Mouse (Mus musculus) CH12.LX (cell line): ENCODE measurements at regions not wholly inside any gene's neighbourhood (a gene's known extent, or its start where the extent isn't known, plus 50 kb on each side); places are given as distances from the start of the nearest gene placed in this dataset.

ENCODE experiments used
- DNase-seq: peaks from one replicate; pipeline ENCODE4 v3.0.0-alpha.2; 2013; ENCODE audit errors: extremely low read depth
- H3K27ac ChIP-seq: 2 replicates; pipeline ENCODE4 v1.5.1; 2012; ENCODE audit warnings: low read depth, mild to moderate bottlenecking, control low read depth, moderate library complexity; ENCODE audit not compliant: insufficient read depth
- H3K27me3 ChIP-seq: replicated peaks from 2 replicates; pipeline ENCODE3; 2012; ENCODE audit warnings: inconsistent platforms
- H3K36me3 ChIP-seq, 2 experiments: replicated peaks in 1 of 2; 2 replicates each; pipeline versions ENCODE3 to v1.6.1; 2012; ENCODE audit warnings: inconsistent platforms in 1 of 2, low read length in 1 of 2, mild to moderate bottlenecking in 1 of 2, mixed read lengths in 1 of 2, moderate library complexity in 1 of 2; ENCODE audit not compliant: control insufficient read depth in 1 of 2, insufficient read depth in 1 of 2
- H3K4me1 ChIP-seq, 2 experiments: 2 replicates each; pipeline ENCODE4 v1.6.1; 2012; ENCODE audit warnings: inconsistent platforms in 1 of 2, moderate library complexity in 1 of 2; ENCODE audit not compliant: insufficient read depth in 2 of 2, control insufficient read depth in 1 of 2
- H3K4me2 ChIP-seq: 2 replicates; pipeline ENCODE4 v1.6.1; 2012; ENCODE audit warnings: low read depth, mild to moderate bottlenecking, control low read depth; ENCODE audit not compliant: poor library complexity, insufficient read depth, severe bottlenecking
- H3K4me3 ChIP-seq, 3 experiments: fragments of 150-350 bp in 1 of 3; sonication (generic) in 1 of 3; replicated peaks in 1 of 3; 2 replicates each; pipeline versions ENCODE3 to v1.5.1; 2011 to 2012; ENCODE audit warnings: low read depth in 2 of 3, low read length in 2 of 3, mild to moderate bottlenecking in 2 of 3, moderate library complexity in 2 of 3, control low read depth in 1 of 3, improper control_type of control experiment in 1 of 3, inconsistent platforms in 1 of 3, mixed read lengths in 1 of 3; ENCODE audit not compliant: poor library complexity in 1 of 3
- H3K79me2 ChIP-seq: replicated peaks from 2 replicates; pipeline ENCODE4 v1.6.1; 2012; ENCODE audit warnings: mild to moderate bottlenecking, moderate library complexity; ENCODE audit not compliant: control insufficient read depth, poor library complexity, insufficient read depth, severe bottlenecking; ENCODE audit errors: extremely low read depth
- H3K9ac ChIP-seq: 2 replicates; pipeline ENCODE4 v1.6.1; 2012; ENCODE audit warnings: low read depth, mild to moderate bottlenecking, control low read depth, moderate library complexity; ENCODE audit not compliant: insufficient read depth
- H3K9me3 ChIP-seq: replicated peaks from 2 replicates; pipeline ENCODE3; 2012; ENCODE audit warnings: low read length, inconsistent platforms, mixed read lengths
- CHD1 ChIP-seq: IDR thresholded peaks from 2 replicates; pipeline ENCODE4 v1.6.1; 2012; ENCODE audit warnings: low read depth, low read length, improper control_type of control experiment, inconsistent platforms
- CHD2 ChIP-seq: IDR thresholded peaks from 2 replicates; pipeline ENCODE4 v1.6.1; 2011; ENCODE audit warnings: low read length, improper control_type of control experiment
- CTCF ChIP-seq, 2 experiments: IDR thresholded peaks in 1 of 2; conservative IDR thresholded peaks in 1 of 2; 2 replicates each; pipeline ENCODE4 v1.5.1; 2011 to 2012; ENCODE audit warnings: low read depth in 2 of 2, low read length in 2 of 2, improper control_type of control experiment in 1 of 2, inconsistent platforms in 1 of 2, mild to moderate bottlenecking in 1 of 2, moderate library complexity in 1 of 2
- ELF1 ChIP-seq: IDR thresholded peaks from 2 replicates; pipeline ENCODE4 v1.6.1; 2014; ENCODE audit warnings: low read depth, mild to moderate bottlenecking, inconsistent platforms, low read length, improper control_type of control experiment
- EP300 ChIP-seq: IDR thresholded peaks from 2 replicates; pipeline ENCODE4 v1.6.1; 2011; ENCODE audit warnings: low read length, improper control_type of control experiment
- GABPA ChIP-seq: IDR thresholded peaks from 2 replicates; pipeline ENCODE4 v1.6.1; 2012; ENCODE audit warnings: low read depth, low read length, improper control_type of control experiment, inconsistent platforms; ENCODE audit not compliant: insufficient replicate concordance
- JUND ChIP-seq: conservative IDR thresholded peaks from 2 replicates; pipeline ENCODE4 v1.6.1; 2011; ENCODE audit warnings: low read depth, low read length, improper control_type of control experiment
- MEF2A ChIP-seq: IDR thresholded peaks from 2 replicates; pipeline ENCODE4 v1.6.1; 2014; ENCODE audit warnings: low read depth, mild to moderate bottlenecking, inconsistent platforms, low read length, improper control_type of control experiment, borderline replicate concordance
- RAD21 ChIP-seq: IDR thresholded peaks from 2 replicates; pipeline ENCODE4 v1.6.1; 2011; ENCODE audit warnings: low read depth, mild to moderate bottlenecking, low read length, improper control_type of control experiment, moderate library complexity
- SMC3 ChIP-seq: IDR thresholded peaks from 2 replicates; pipeline ENCODE4 v1.6.1; 2011; ENCODE audit warnings: low read depth, low read length, improper control_type of control experiment
- USF2 ChIP-seq: conservative IDR thresholded peaks from 2 replicates; pipeline ENCODE4 v1.6.1; 2011; ENCODE audit warnings: low read depth, low read length, improper control_type of control experiment
- ZNF384 ChIP-seq: IDR thresholded peaks from 2 replicates; pipeline ENCODE4 v1.6.1; 2012; ENCODE audit warnings: low read depth, low read length, improper control_type of control experiment, inconsistent platforms
- dilution Hi-C: fragments of 300-500 bp; cut with MboI; formaldehyde crosslinking; loops from 2 replicates; pipeline ENCODE4 v1.14.3; 2020; ENCODE audit warnings: low sequenced_read_pairs; ENCODE audit not compliant: extremely low pct_unique_long_range_greater_than_20kb, extremely low pct_ligation_motif_present
- in situ Hi-C: fragments of 300-500 bp; cut with MboI; formaldehyde crosslinking; loops from 3 replicates; pipeline ENCODE4 v1.14.3; 2019; ENCODE audit warnings: low sequenced_read_pairs, low pct_ligation_motif_present, low pct_unique_long_range_greater_than_20kb, mixed read lengths

GRCm38 (mm10) chr2:63518534-63518933 is 334.4 kb upstream of the Kcnh7 start:
- TF ChIP-seq USF2 (no peak), EP300 (no peak), ELF1 (no peak)
- Histone ChIP-seq H3K4me1 (no peaks in the 10 kb centered on the region), H3K9me3 (no peaks in the 10 kb centered on the region), H3K79me2 (no peaks in the 10 kb centered on the region), H3K27me3 (no peaks in the 10 kb centered on the region), H3K9ac (no peak overlapping the region), H3K27ac (no peak overlapping the region), H3K36me3 (no peaks in the 10 kb centered on the region), H3K4me2 (no peak overlapping the region), H3K4me3 (no peak overlapping the region)
- dilution Hi-C loops (no loop called here), in situ Hi-C loops (no loop called here)
- DNase-seq = no peak

- no peak overlapping the region for H3K4me3 ChIP-seq
- no peak overlapping the region for H3K4me2 ChIP-seq
- H3K27ac ChIP-seq = no peak overlapping the region
- H3K79me2 ChIP-seq = no peaks in the 10 kb centered on the region
- H3K9ac ChIP-seq = no peak overlapping the region
- no peaks in the 10 kb centered on the region for H3K36me3 ChIP-seq
- TF ChIP-seq EP300 (no peak), SMC3 (peak; percentile 33), RAD21 (peak; percentile 70), CHD2 (no peak), JUND (no peak), CTCF (conservative IDR thresholded peaks at IDR 0.05 in 1 of 2, IDR thresholded peaks at IDR 0.05 in 1 of 2; ENCODE audit: low read depth in 2 of 2, low read length in 2 of 2) (peak in 1 of 2 experiments; percentile 59; a peak in 2 of 4 replicates), GABPA (no peak)
- H3K9me3 ChIP-seq = no peaks in the 10 kb centered on the region
- in situ Hi-C loops = no loop called here
- H3K4me1 ChIP-seq = no peaks in the 10 kb centered on the region
- dilution Hi-C loops = no loop called here
- peak; percentile 32 for DNase-seq
- no peaks in the 10 kb centered on the region for H3K27me3 ChIP-seq
These were observed 329.6 kb upstream of the Kcnh7 start for GRCm38 (mm10) chr2:63513554-63514226.

GRCm38 (mm10) chr2:63503939-63504338 is 319.9 kb upstream of the Kcnh7 start:
- no peaks in the 10 kb centered on the region for H3K27me3 ChIP-seq
- dilution Hi-C loops (no loop called here), in situ Hi-C loops (no loop called here)
- no peak overlapping the region for H3K4me3 ChIP-seq
- no peaks in the 10 kb centered on the region for H3K9me3 ChIP-seq
- peak; percentile 72 to 74 for TF ChIP-seq CTCF (conservative IDR thresholded peaks at IDR 0.05 in 1 of 2, IDR thresholded peaks at IDR 0.05 in 1 of 2; ENCODE audit: low read depth in 2 of 2, low read length in 2 of 2)
- peak; percentile 54 for TF ChIP-seq SMC3
- TF ChIP-seq ZNF384 = peak; percentile 88
- no peak for TF ChIP-seq MEF2A
- TF ChIP-seq CHD1 = no peak
- peak; percentile 53 for TF ChIP-seq RAD21
- H3K4me2 ChIP-seq = no peak overlapping the region
- peak; percentile 31 for DNase-seq
- H3K27ac ChIP-seq = no peak overlapping the region
- no peaks in the 10 kb centered on the region for H3K4me1 ChIP-seq
- no peaks in the 10 kb centered on the region for H3K79me2 ChIP-seq
- H3K9ac ChIP-seq = no peak overlapping the region
- no peaks in the 10 kb centered on the region for H3K36me3 ChIP-seq
